Mouse (Mus musculus) heart, adult 2 months (tissue): Measurements from ENCODE around the gene Gcdh. TPM values are rescaled to one million over a fixed set of nuclear protein-coding genes. Genes with fewer than 3 reads are reported as not detected.

ENCODE experiments used
- DNase-seq, 2 experiments: peaks; one replicate each; pipeline ENCODE4 v3.0.0; 2021
- H3K27ac ChIP-seq: fragments of 200-600 bp; 2 replicates; pipeline ENCODE4 v1.8.1; 2022
- H3K27me3 ChIP-seq: fragments of 200-500 bp; 2 replicates; pipeline ENCODE4 v1.6.1; 2012; ENCODE audit warnings: mild to moderate bottlenecking, low read length, inconsistent platforms, mixed read lengths; ENCODE audit not compliant: control insufficient read depth, insufficient read depth
- H3K36me3 ChIP-seq: fragments of 200-500 bp; 2 replicates; pipeline ENCODE4 v1.6.1; 2012; ENCODE audit warnings: low read length, inconsistent platforms; ENCODE audit not compliant: control insufficient read depth, insufficient read depth
- H3K4me1 ChIP-seq: fragments of 200-500 bp; 2 replicates; pipeline ENCODE4 v1.6.1; 2011; ENCODE audit warnings: low read length; ENCODE audit not compliant: control insufficient read depth, insufficient read depth
- H3K4me3 ChIP-seq: fragments of 200-600 bp; 2 replicates; pipeline ENCODE4 v1.8.1; 2022
- H3K79me2 ChIP-seq: fragments of 200-500 bp; replicated peaks from 2 replicates; pipeline ENCODE4 v1.6.1; 2012; ENCODE audit warnings: mild to moderate bottlenecking, inconsistent platforms, low read length, moderate library complexity, mixed read lengths; ENCODE audit not compliant: control insufficient read depth, insufficient read depth
- H3K9ac ChIP-seq: fragments of 200-500 bp; 2 replicates; pipeline ENCODE4 v1.6.1; 2012; ENCODE audit warnings: low read depth, mild to moderate bottlenecking, control low read depth, inconsistent platforms, low read length, mixed read lengths
- CTCF ChIP-seq: fragments of 200-600 bp; IDR thresholded peaks from 2 replicates; pipeline ENCODE4 v1.8.1; 2022; ENCODE audit warnings: antibody characterized with exemption, mild to moderate bottlenecking, moderate library complexity
- EP300 ChIP-seq: fragments of 200-500 bp; IDR thresholded peaks from 2 replicates; pipeline ENCODE4 v1.6.1; 2011; ENCODE audit warnings: low read depth, low read length, control low read depth; ENCODE audit not compliant: insufficient read depth
- POLR2A ChIP-seq: fragments of 200-500 bp; IDR thresholded peaks from 2 replicates; pipeline ENCODE4 v1.6.1; 2011; ENCODE audit warnings: mild to moderate bottlenecking, low read depth, low read length, control low read depth; ENCODE audit not compliant: insufficient read depth
- WGBS: fragments of 180-500 bp; shearing (Covaris S2); methylation state at CpG from one replicate; pipeline ENCODE4 v1.1.7; 2018; 5-methylcytosine and 5-hydroxymethylcytosine counted together
- intact Hi-C: fragments of 180-260 bp; cut with DNase I; formaldehyde crosslinking; loops from one replicate; pipeline ENCODE4 v1.15.1; 2025
- polyA plus RNA-seq: library from polyadenylated mRNA; depleted of rRNA; stranded (reverse); fragments of >200 nt; gene quantifications from 2 replicates; pipeline ENCODE4 v1.2.3, GENCODE M21; 2012
- total RNA-seq, 2 experiments: library from RNA; stranded (reverse); gene quantifications; 2 replicates each; pipeline ENCODE4 v1.2.3; 2021

Gcdh gene
- total and polyA plus RNA-seq, 3 experiments: 71.5 to 148 (median 89.9) TPM

GRCm38 (mm10) chr8:84888280-84888679 is 5.4 kb downstream of the Gcdh start:
- no peaks in the 10 kb centered on the region for H3K27me3 ChIP-seq
- H3K4me3 ChIP-seq: no peak overlapping the region
- no peak overlapping the region for H3K27ac ChIP-seq
- no peaks in the 10 kb centered on the region for H3K4me1 ChIP-seq
- intact Hi-C loops: no loop called here
- TF ChIP-seq EP300 (no peak), CTCF (no peak), POLR2A (no peak)
- no peak for DNase-seq
- no peak overlapping the region for H3K9ac ChIP-seq
- no peaks in the 10 kb centered on the region for H3K79me2 ChIP-seq
- no peaks in the 10 kb centered on the region; the same call in 1 of the 2 replicates for H3K36me3 ChIP-seq
- WGBS: 78% methylated on average over 3 of the region's 3 CpGs

- intact Hi-C loops: no loop called here
- no peak for TF ChIP-seq POLR2A
- TF ChIP-seq CTCF: no peak
- no peak for TF ChIP-seq EP300
- WGBS: 80% methylated on average over 4 of the region's 4 CpGs
- Histone ChIP-seq H3K4me3 (no peak overlapping the region), H3K27ac (no peak overlapping the region), H3K9ac (no peak overlapping the region), H3K4me1 (no peaks in the 10 kb centered on the region), H3K27me3 (no peaks in the 10 kb centered on the region), H3K36me3 (no peaks in the 10 kb centered on the region; the same call in 1 of the 2 replicates), H3K79me2 (no peaks in the 10 kb centered on the region)
- DNase-seq: no peak
These were observed 9.0 kb downstream of the Gcdh start for GRCm38 (mm10) chr8:84884728-84885127.

DNA sequence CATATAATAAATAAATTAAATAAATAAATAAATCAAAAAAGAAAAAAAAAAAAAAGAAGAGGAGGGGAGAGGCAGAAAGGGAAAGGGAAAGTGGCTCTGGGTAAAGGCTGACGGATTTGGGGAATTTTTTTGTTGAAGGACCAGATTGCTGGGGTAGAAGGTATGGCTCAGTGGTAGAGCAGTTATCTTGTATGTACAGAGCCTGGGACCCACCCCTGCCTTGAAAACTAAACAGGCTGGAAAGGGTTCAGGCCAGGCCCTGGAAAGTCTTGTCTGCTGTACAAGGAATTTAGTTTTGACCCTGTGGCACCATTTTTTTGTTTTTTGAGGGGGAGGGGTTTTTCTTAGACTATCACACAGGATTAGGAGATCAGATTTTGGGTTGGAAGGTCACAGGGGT is 14.8 kb downstream of the Gcdh start:
- TF ChIP-seq EP300: no peak
- no peak for TF ChIP-seq POLR2A
- TF ChIP-seq CTCF: no peak

GRCm38 (mm10) chr8:84877297-84878035 is 16.3 kb downstream of the Gcdh start:
- TF ChIP-seq EP300 (no peak), CTCF (no peak), POLR2A (no peak)
- WGBS: 74% methylated on average over 3 of the region's 3 CpGs
- Histone ChIP-seq H3K79me2 (no peaks in the 10 kb centered on the region), H3K9ac (no peak overlapping the region), H3K4me3 (no peak overlapping the region), H3K36me3 (no peaks in the 10 kb centered on the region), H3K4me1 (no peaks in the 10 kb centered on the region), H3K27me3 (no peaks in the 10 kb centered on the region), H3K27ac (no peak overlapping the region)
- intact Hi-C loops: no loop called here
- DNase-seq: no peak

More for the DNA sequence above, 14.8 kb downstream of the Gcdh start:
- Histone ChIP-seq H3K9ac (no peak overlapping the region), H3K79me2 (no peaks in the 10 kb centered on the region), H3K27ac (no peak overlapping the region), H3K4me1 (no peaks in the 10 kb centered on the region), H3K27me3 (no peaks in the 10 kb centered on the region), H3K4me3 (no peak overlapping the region), H3K36me3 (no peaks in the 10 kb centered on the region)
- no peak for DNase-seq
- 90% methylated on average over 1 of the region's 1 CpGs for WGBS
- intact Hi-C loops: no loop called here

GRCm38 (mm10) chr8:84874339-84874738 is 19.4 kb downstream of the Gcdh start:
- no peaks in the 10 kb centered on the region for H3K79me2 ChIP-seq
- no peak for TF ChIP-seq EP300
- TF ChIP-seq POLR2A: no peak
- TF ChIP-seq CTCF: no peak
- 93% methylated on average over 3 of the region's 3 CpGs for WGBS
- no peak overlapping the region for H3K27ac ChIP-seq
- no peaks in the 10 kb centered on the region for H3K27me3 ChIP-seq
- no peaks in the 10 kb centered on the region for H3K36me3 ChIP-seq
- H3K4me3 ChIP-seq: no peak overlapping the region
- peaks cover 3% of the 10 kb centered on the region; the same call in 1 of the 2 replicates for H3K4me1 ChIP-seq
- H3K9ac ChIP-seq: no peak overlapping the region
- intact Hi-C loops: no loop called here
- no peak for DNase-seq

DNA sequence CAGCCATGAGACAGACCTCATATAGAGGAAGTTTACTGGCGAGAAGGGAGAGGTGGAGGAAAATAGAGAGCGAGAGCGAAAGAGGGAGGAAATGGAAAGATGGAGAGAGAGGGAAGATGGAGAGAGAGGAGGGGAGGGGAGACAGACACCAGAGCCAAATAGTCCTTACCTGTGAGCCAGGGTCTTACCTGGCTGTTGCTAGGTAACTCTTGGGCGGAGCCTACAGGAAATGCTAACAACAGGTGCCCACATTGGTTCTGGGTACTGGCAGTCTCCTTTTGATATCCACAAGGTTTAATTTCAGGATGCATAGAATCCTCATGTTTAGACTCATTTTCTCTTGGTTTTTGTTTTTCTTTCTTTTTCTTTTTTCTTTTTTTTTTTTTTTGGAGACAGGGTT is 20.7 kb downstream of the Gcdh start:
- TF ChIP-seq CTCF (no peak), POLR2A (no peak), EP300 (no peak)
- WGBS: 82% methylated on average over 4 of the region's 4 CpGs
- H3K27me3 ChIP-seq: no peaks in the 10 kb centered on the region
- H3K4me1 ChIP-seq: peaks cover 3% of the 10 kb centered on the region; the same call in 1 of the 2 replicates
- no peak overlapping the region for H3K27ac ChIP-seq
- intact Hi-C loops: no loop called here
- no peaks in the 10 kb centered on the region for H3K36me3 ChIP-seq
- DNase-seq: no peak
- no peak overlapping the region for H3K9ac ChIP-seq
- H3K4me3 ChIP-seq: no peak overlapping the region
- H3K79me2 ChIP-seq: no peaks in the 10 kb centered on the region
